Mouse (Mus musculus) bone marrow macrophage, adult 2 months (primary cell): Measurements from ENCODE around the gene Pgap2.

Experiments used
- CTCF ChIP-seq: IDR thresholded peaks from 2 replicates; pipeline ENCODE4 v1.5.1; 2012; ENCODE audit warnings: low read depth, mild to moderate bottlenecking, low read length, moderate library complexity
- POLR2A ChIP-seq: IDR thresholded peaks from 2 replicates; pipeline ENCODE4 v1.6.1; 2012; ENCODE audit warnings: mild to moderate bottlenecking, low read depth, low read length, borderline replicate concordance

GRCm38 (mm10) chr7:102192356-102192755 is 17.7 kb upstream of the Pgap2 start:
- TF ChIP-seq CTCF (no peak), POLR2A (no peak)
